Mouse (Mus musculus): ENCODE results near the gene Cldn15. TPM values are rescaled to one million over a fixed set of nuclear protein-coding genes. Genes with fewer than 3 reads are reported as not detected.
A peak's percentile ranks its signal among the peaks of the same experiment; 100 is the strongest.

Gene Cldn15
- polyA plus RNA-seq, 1 experiment from 2014 or later: 0.36 TPM

DNA sequence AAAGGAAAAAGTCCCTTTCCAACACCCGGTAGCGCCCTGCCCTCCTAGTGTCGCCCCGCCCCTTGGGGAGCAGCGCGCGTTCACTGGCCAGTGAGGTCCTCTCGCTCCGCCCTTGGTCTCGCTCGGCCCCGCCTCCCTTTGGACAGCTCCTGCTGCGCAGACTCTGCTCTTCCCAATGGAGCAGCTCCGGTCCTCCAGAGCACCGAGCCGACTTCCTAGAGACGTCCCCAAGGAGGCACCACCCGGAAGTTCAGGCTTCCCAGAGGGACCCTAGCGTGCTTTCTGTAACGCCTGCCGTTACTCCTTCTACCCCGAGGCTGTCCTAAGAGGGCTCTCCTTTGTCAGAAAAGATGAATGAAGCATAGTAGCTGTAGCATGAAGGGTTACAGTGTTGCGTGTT, 13.4 kb upstream of the Cldn15 start, which contains the start of gene Fis1:
Fis1 (plus strand) TSS at position 261 of the 400 bp plus-strand sequence.
- no peaks in the 10 kb centered on the region for H3K27me3 ChIP-seq (replicated peaks)
- peak; percentile 98 for ATAC-seq (replicated peaks)
- H3K9ac ChIP-seq: peak within 1 kb of the TSS; percentile 69
- peak within 1 kb of the TSS; percentile 61 for H3K4me2 ChIP-seq
- WGBS: under 1% methylated on average over 23 of the region's 23 CpGs
- H3K4me3 ChIP-seq: peak within 1 kb of the TSS; percentile 68
- peak within 1 kb of the TSS; percentile 79 for H3K27ac ChIP-seq
- peaks cover 33% of the 10 kb centered on the region for H3K4me1 ChIP-seq
- H3K36me3 ChIP-seq (replicated peaks): no peaks in the 10 kb centered on the region
- H3K9me3 ChIP-seq: no peaks in the 10 kb centered on the region

DNA sequence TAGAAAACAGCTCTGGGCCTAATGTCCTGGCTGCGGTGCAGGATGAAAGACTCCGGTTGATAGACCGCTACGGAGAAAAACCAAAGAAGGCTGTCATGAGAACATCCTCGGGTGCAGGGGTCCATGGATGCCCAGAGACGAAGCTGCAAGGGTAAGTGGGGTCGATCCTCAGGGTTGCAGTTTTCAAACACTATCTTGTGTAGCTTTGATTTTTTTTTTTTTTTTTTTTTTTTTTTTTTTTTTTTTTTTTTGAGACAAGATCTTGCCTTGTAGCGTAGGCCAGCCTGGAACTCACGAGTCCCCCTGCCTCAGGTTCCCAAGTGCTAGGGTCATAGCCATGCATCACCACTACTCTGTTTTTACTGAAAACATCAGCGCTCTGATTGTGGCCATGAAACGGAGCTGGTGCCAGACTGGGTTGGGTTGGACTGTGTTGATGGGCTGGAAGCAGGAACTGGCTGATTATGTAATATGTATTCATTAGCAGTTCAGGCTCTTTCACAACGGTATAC, 12.9 kb upstream of the Cldn15 start:
- Histone ChIP-seq H3K27ac (peak overlapping the region; percentile 79), H3K4me1 (peaks cover 33% of the 10 kb centered on the region), H3K36me3 (replicated peaks) (no peaks in the 10 kb centered on the region), H3K4me3 (peak overlapping the region; percentile 68), H3K4me2 (peak overlapping the region; percentile 61), H3K27me3 (replicated peaks) (no peaks in the 10 kb centered on the region), H3K9ac (peak overlapping the region; percentile 69), H3K9me3 (no peaks in the 10 kb centered on the region)
- peak; percentile 19; the same call in 1 of the 2 replicates for ATAC-seq (replicated peaks)
- WGBS: 3% methylated on average over 12 of the region's 12 CpGs

DNA sequence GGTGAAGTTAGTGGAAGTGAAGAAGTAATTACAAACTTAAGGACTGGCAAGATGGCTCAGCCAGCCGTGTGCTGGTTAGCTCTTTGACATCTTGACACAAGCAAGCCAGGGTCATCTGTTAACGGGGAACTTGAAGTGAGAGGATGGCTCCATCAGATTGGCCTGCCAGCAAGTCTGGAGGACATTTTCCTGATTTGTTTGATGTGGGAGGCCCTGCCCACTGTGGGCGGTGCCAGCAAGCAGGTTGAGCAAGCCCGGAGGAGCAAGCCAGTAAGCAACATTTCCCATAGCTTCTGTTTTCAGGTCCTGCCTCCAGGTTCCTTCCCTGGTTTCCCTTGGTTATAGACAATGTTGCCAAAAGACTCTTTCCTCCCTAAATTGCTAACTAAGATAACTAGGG, 10.8 kb upstream of the Cldn15 start:
- no peak overlapping the region for H3K27ac ChIP-seq
- H3K9me3 ChIP-seq: no peaks in the 10 kb centered on the region
- H3K27me3 ChIP-seq (replicated peaks): no peaks in the 10 kb centered on the region
- H3K4me1 ChIP-seq: peaks cover 33% of the 10 kb centered on the region
- H3K4me3 ChIP-seq: no peak overlapping the region
- H3K9ac ChIP-seq: no peak overlapping the region
- no peak for ATAC-seq (replicated peaks)
- WGBS: 95% methylated on average over 4 of the region's 4 CpGs
- no peaks in the 10 kb centered on the region for H3K36me3 ChIP-seq (replicated peaks)
- H3K4me2 ChIP-seq: no peak overlapping the region

GRCm38 (mm10) chr5:136957250-136957649, 9.2 kb upstream of the Cldn15 start:
- no peak for ATAC-seq (replicated peaks)
- Histone ChIP-seq H3K27ac (no peak overlapping the region), H3K4me2 (no peak overlapping the region), H3K4me1 (peaks cover 44% of the 10 kb centered on the region), H3K4me3 (no peak overlapping the region), H3K9me3 (no peaks in the 10 kb centered on the region), H3K27me3 (replicated peaks) (no peaks in the 10 kb centered on the region), H3K9ac (no peak overlapping the region), H3K36me3 (replicated peaks) (no peaks in the 10 kb centered on the region)
- WGBS: 100% methylated on average over 1 of the region's 1 CpGs

DNA sequence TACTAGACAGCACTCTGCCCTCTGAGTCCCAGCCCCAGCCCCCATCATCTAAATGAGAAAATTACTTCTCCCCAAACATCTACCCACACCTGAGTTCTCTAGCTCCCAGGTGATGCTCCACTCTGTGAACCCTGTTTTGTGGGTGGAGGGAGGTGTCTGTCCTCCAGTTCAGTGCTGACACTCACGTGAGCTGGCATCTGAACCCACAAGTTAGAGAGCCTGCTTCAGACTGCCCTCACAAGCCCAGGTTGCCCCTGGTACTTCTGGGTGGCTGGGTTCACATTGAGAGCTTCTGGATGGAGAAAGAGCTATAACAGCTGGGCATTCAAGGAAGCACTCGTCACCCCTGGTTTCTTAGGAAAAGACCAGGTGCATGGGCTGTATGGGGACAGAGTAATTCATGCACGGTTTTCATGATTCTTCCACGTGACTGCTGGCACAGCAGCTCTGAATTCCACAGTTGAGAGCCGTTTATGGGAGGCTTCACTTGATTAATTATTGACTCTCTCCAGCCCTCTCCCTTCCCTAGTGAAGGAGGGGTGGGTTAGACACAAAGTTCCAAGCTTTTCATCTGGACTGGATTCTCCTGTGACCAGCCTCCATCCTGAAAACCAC, 7.3 kb upstream of the Cldn15 start:
- no peaks in the 10 kb centered on the region for H3K27me3 ChIP-seq (replicated peaks)
- no peak overlapping the region for H3K4me3 ChIP-seq
- no peak for ATAC-seq (replicated peaks)
- WGBS: 81% methylated on average over 5 of the region's 5 CpGs
- H3K4me1 ChIP-seq: peaks cover 40% of the 10 kb centered on the region
- no peaks in the 10 kb centered on the region; the same call in 1 of the 2 replicates for H3K36me3 ChIP-seq (replicated peaks)
- H3K27ac ChIP-seq: no peak overlapping the region
- H3K4me2 ChIP-seq: no peak overlapping the region
- H3K9me3 ChIP-seq: no peaks in the 10 kb centered on the region
- H3K9ac ChIP-seq: no peak overlapping the region

DNA sequence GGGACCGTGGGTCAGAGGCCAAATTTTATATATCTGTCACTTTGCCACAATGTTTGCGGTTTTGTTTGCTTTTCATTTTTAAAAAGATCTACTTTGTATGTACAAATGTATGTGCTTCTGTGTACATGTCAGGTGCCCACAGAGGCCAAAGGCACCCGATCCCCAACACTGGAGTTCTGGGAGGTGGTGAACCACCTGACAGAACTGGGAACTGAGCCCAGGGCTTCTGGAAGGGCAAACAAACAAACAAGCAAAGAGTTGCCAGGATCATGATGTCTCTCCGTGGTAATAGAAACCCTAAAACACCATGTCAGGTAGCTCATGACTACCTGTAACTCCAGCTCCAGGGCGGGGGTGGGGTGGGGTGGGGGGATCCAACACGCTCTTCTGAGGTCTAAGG, 6.4 kb upstream of the Cldn15 start:
- Histone ChIP-seq H3K4me2 (no peak overlapping the region), H3K4me1 (peaks cover 31% of the 10 kb centered on the region), H3K27ac (no peak overlapping the region), H3K4me3 (no peak overlapping the region), H3K36me3 (replicated peaks) (peaks cover 5% of the 10 kb centered on the region; the same call in 1 of the 2 replicates), H3K27me3 (replicated peaks) (no peaks in the 10 kb centered on the region), H3K9me3 (no peaks in the 10 kb centered on the region), H3K9ac (no peak overlapping the region)
- ATAC-seq (replicated peaks): no peak
- 97% methylated on average over 6 of the region's 6 CpGs for WGBS

GRCm38 (mm10) chr5:136961334-136961982, 5.0 kb upstream of the Cldn15 start:
- Histone ChIP-seq H3K36me3 (replicated peaks) (peaks cover 14% of the 10 kb centered on the region; the same call in 1 of the 2 replicates), H3K4me3 (peak overlapping the region; percentile 70), H3K4me1 (peaks cover 20% of the 10 kb centered on the region), H3K4me2 (peak overlapping the region; percentile 75), H3K27ac (peak overlapping the region; percentile 93), H3K9ac (peak overlapping the region; percentile 85), H3K27me3 (replicated peaks) (no peaks in the 10 kb centered on the region), H3K9me3 (no peaks in the 10 kb centered on the region)
- WGBS: 24% methylated on average over 5 of the region's 5 CpGs
- peak; percentile 29 for ATAC-seq (replicated peaks)

DNA sequence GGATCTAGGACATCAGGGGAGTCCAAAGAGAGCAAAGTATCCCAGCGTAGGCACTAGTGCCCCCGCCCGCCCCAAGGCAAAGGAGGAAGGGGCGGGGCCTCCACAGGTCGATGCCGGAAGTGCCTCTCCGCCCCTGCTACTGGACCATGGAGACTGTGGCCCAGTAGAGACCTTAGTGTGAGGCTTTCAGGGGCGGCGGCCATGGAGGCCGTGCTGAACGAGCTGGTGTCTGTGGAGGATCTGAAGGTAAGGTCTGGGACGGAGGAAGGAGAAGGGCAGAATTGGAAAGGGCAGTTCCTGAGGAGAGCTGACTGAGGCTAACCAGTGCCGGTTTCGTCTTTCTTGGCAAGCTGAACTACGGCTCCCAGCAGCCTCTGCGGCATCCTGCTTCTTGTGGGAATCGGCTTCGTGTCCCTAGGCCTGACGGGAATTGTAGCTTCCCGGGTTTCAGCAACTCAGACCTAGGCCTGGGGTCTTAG, 4.4 kb upstream of the Cldn15 start:
- peaks cover 16% of the 10 kb centered on the region for H3K4me1 ChIP-seq
- H3K36me3 ChIP-seq (replicated peaks): peaks cover 14% of the 10 kb centered on the region; the same call in 1 of the 2 replicates
- H3K4me2 ChIP-seq: peak overlapping the region; percentile 75
- under 1% methylated on average over 19 of the region's 20 CpGs for WGBS
- peak overlapping the region; percentile 85 for H3K9ac ChIP-seq
- H3K27me3 ChIP-seq (replicated peaks): no peaks in the 10 kb centered on the region
- peak overlapping the region; percentile 93 for H3K27ac ChIP-seq
- ATAC-seq (replicated peaks): peak; percentile 94
- peak overlapping the region; percentile 70 for H3K4me3 ChIP-seq
- H3K9me3 ChIP-seq: no peaks in the 10 kb centered on the region

GRCm38 (mm10) chr5:136962501-136962900, 3.9 kb upstream of the Cldn15 start:
- peak overlapping the region; percentile 70 for H3K4me3 ChIP-seq
- H3K9me3 ChIP-seq: no peaks in the 10 kb centered on the region
- under 1% methylated on average over 10 of the region's 10 CpGs for WGBS
- H3K27ac ChIP-seq: peak overlapping the region; percentile 93
- ATAC-seq (replicated peaks): peak; percentile 72
- H3K27me3 ChIP-seq (replicated peaks): no peaks in the 10 kb centered on the region
- peak overlapping the region; percentile 85 for H3K9ac ChIP-seq
- H3K36me3 ChIP-seq (replicated peaks): peaks cover 14% of the 10 kb centered on the region; the same call in 1 of the 2 replicates
- H3K4me1 ChIP-seq: peaks cover 16% of the 10 kb centered on the region
- peak overlapping the region; percentile 75 for H3K4me2 ChIP-seq

DNA sequence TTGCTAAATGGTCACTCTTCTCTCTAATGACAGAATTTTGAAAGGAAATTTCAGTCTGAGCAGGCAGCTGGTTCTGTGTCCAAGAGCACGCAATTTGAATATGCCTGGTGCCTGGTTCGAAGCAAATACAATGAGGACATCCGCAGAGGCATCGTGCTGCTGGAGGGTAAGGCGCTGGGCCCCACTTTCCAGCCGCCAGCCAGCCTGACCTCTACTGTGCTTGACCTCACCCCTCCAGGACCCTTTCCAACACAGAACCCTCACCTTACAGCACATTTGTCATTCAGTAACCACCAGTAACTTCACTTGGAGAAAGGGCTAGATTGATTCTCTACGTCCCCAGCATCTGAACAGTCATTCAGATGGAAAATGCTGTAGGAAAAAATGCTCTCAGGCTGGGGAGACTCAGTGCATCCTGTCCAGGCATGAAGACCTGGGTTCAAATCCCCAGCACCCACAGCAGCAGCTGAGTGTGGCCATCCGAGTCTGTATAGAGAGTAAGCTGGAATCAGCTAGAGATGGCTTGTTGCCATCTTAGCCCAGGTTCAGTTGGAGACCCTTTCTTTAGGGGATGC, 3.4 kb upstream of the Cldn15 start:
- Histone ChIP-seq H3K4me2 (peak overlapping the region; percentile 75), H3K9me3 (no peaks in the 10 kb centered on the region), H3K36me3 (replicated peaks) (peaks cover 14% of the 10 kb centered on the region; the same call in 1 of the 2 replicates), H3K4me3 (peak overlapping the region; percentile 70), H3K4me1 (peaks cover 16% of the 10 kb centered on the region), H3K9ac (peak overlapping the region; percentile 85), H3K27ac (peak overlapping the region; percentile 93), H3K27me3 (replicated peaks) (no peaks in the 10 kb centered on the region)
- ATAC-seq (replicated peaks): no peak
- WGBS: 72% methylated on average over 8 of the region's 8 CpGs

- no peaks in the 10 kb centered on the region for H3K9me3 ChIP-seq
- no peaks in the 10 kb centered on the region for H3K27me3 ChIP-seq (replicated peaks)
- ATAC-seq (replicated peaks): no peak
- H3K27ac ChIP-seq: no peak overlapping the region
- 91% methylated on average over 9 of the region's 9 CpGs for WGBS
- no peak overlapping the region for H3K4me3 ChIP-seq
- no peak overlapping the region for H3K4me2 ChIP-seq
- no peak overlapping the region for H3K9ac ChIP-seq
- H3K4me1 ChIP-seq: peaks cover 16% of the 10 kb centered on the region
- peaks cover 14% of the 10 kb centered on the region; the same call in 1 of the 2 replicates for H3K36me3 ChIP-seq (replicated peaks)
Measured at GRCm38 (mm10) chr5:136965210-136965609, 1.2 kb upstream of the Cldn15 start.

GRCm38 (mm10) chr5:136965686-136966085, 730 bp upstream of the Cldn15 start:
- H3K4me1 ChIP-seq: peaks cover 16% of the 10 kb centered on the region
- no peak overlapping the region for H3K9ac ChIP-seq
- no peak overlapping the region for H3K4me3 ChIP-seq
- H3K9me3 ChIP-seq: no peaks in the 10 kb centered on the region
- no peak overlapping the region for H3K27ac ChIP-seq
- 91% methylated on average over 8 of the region's 8 CpGs for WGBS
- no peak overlapping the region for H3K4me2 ChIP-seq
- ATAC-seq (replicated peaks): no peak
- no peaks in the 10 kb centered on the region for H3K27me3 ChIP-seq (replicated peaks)
- H3K36me3 ChIP-seq (replicated peaks): peaks cover 14% of the 10 kb centered on the region; the same call in 1 of the 2 replicates
